Mouse (Mus musculus) bone marrow macrophage, adult 2 months (primary cell): ENCODE results near the gene Bmp2k. TPM values are rescaled to one million over a fixed set of nuclear protein-coding genes. Genes with fewer than 3 reads are reported as not detected.

ENCODE experiments used
- H3K27ac ChIP-seq: 2 replicates; pipeline ENCODE4 v1.5.1; 2012; ENCODE audit warnings: low read depth, low read length; ENCODE audit not compliant: insufficient read depth
- H3K4me1 ChIP-seq: 2 replicates; pipeline ENCODE4 v1.6.1; 2012; ENCODE audit warnings: low read length; ENCODE audit not compliant: control insufficient read depth, insufficient read depth
- H3K4me3 ChIP-seq: 2 replicates; pipeline ENCODE4 v1.5.1; 2012; ENCODE audit warnings: mild to moderate bottlenecking, low read length, moderate library complexity; ENCODE audit not compliant: insufficient read depth
- CTCF ChIP-seq: IDR thresholded peaks from 2 replicates; pipeline ENCODE4 v1.5.1; 2012; ENCODE audit warnings: low read depth, mild to moderate bottlenecking, low read length, moderate library complexity
- POLR2A ChIP-seq: IDR thresholded peaks from 2 replicates; pipeline ENCODE4 v1.6.1; 2012; ENCODE audit warnings: mild to moderate bottlenecking, low read depth, low read length, borderline replicate concordance
- polyA plus RNA-seq: library from polyadenylated mRNA; stranded (reverse); fragments of >200 nt; gene quantifications from 2 replicates; pipeline ENCODE4 v1.2.4, GENCODE M21; 2012; ENCODE audit not compliant: missing spikeins, insufficient read depth, insufficient read length

The Bmp2k gene
- polyA plus RNA-seq, 1 experiment: 41.5 TPM

DNA sequence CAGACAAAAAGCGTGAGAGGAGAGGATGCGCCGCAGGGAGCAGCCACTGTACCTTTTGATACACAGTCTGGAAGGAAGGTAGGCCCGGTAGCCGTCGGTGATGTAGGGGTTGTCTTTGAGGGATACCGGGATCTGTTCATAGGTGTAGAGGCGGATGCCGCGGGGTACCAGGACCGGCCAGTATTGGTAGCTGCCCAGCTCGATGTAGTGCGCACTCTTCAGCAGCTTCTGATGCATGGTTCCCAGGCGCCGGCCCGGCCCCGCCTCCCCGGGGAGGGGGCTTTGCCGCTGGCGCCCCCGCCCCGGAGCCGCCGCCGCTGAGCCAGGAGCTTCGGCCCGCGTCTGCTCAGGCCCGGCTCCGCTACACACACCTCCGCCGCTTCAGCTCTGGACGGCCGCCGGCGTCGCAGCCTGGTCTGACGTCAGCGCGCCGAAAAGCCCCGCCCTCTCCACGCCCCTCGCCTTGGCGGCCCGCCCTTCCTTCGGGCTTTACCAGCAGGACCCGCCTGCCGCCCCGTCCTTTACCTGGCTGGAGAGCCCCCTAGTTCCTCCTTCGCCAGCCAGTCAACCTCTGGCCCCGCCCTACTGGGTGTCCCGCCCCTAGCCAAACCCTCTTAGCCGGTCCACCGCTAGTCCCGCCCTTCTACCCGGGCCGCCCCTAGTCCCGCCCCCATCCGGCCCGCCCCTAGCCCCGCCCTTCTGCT is 113.9 kb downstream of the Bmp2k start, which contains the start of gene Paqr3:
TSS of gene Paqr3 (minus strand) at position 390 of the 704 bp plus-strand sequence.
- Histone ChIP-seq H3K4me3 (peak within 1 kb of the TSS; percentile 73), H3K27ac (no peak within 1 kb of the TSS), H3K4me1 (peaks cover 10% of the 10 kb centered on the region)
- no peak for TF ChIP-seq POLR2A
- no peak for TF ChIP-seq CTCF

DNA sequence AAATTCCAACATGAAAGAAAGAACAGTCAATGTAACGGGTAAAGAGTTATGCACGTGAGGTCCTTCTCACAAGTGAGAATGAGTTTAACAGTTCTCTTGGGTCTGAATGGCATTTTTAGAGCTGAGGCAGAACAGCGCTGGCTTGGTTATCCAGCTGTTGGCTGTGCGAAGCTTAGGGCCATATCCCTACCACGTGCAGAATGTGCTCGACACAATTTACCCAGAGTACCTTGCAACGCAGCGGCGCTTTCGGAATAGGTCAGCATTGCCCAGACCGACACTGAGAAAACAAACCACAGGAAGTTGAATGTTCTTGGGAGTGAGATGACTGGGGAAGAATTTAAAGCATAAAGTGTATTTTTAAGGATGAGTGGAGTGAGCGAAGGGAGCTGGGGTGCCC is 127.5 kb downstream of the Bmp2k start:
- Histone ChIP-seq H3K27ac (no peak overlapping the region), H3K4me3 (no peak overlapping the region), H3K4me1 (no peaks in the 10 kb centered on the region)
- TF ChIP-seq POLR2A: no peak
- no peak for TF ChIP-seq CTCF

DNA sequence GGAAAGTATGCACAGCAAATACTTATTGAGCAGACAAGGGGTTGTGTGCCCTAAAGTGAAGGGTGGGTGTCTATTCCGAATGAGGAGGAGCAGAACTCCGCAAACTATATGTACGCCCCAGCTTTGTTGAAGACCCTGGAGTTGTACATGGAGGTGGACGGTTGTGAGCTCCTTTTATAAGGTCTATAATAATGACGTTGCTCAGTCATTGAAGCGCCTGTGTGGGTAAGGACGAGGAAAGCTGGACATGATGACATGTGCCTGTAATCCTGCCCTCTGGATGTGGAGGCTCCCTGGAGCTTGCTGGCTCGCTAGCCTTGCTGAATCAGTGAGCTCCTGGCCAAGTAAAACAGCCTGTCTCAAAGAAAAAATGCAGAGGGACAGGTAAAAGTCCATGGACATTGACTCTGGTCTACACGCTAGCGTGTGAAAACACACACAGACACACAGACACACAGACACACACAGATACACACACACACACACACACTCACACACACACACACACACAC is 128.0 kb downstream of the Bmp2k start:
- Histone ChIP-seq H3K4me1 (no peaks in the 10 kb centered on the region), H3K27ac (no peak overlapping the region), H3K4me3 (no peak overlapping the region)
- TF ChIP-seq POLR2A (no peak), CTCF (no peak)

DNA sequence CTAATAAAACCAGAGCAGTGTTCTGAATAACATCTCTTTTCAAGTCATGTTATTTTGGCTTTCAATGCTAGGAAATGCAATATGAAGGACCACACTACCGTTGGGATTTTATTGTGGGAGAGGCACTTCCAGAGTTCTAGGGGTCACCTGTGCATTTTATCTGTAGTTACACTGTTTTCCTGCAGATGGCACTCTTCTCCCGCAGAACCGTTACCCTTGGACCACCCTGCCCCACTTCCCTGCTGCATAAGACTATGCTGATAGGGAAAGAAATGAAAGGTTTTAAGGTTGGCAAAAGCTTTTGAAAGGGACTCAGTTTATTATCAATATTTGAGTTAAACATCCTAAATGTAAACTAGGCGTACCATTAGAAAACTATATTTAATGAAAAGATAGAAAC is 128.5 kb downstream of the Bmp2k start:
- no peaks in the 10 kb centered on the region for H3K4me1 ChIP-seq
- H3K4me3 ChIP-seq: no peak overlapping the region
- TF ChIP-seq POLR2A: no peak
- peak; percentile 88 for TF ChIP-seq CTCF
- no peak overlapping the region for H3K27ac ChIP-seq

DNA sequence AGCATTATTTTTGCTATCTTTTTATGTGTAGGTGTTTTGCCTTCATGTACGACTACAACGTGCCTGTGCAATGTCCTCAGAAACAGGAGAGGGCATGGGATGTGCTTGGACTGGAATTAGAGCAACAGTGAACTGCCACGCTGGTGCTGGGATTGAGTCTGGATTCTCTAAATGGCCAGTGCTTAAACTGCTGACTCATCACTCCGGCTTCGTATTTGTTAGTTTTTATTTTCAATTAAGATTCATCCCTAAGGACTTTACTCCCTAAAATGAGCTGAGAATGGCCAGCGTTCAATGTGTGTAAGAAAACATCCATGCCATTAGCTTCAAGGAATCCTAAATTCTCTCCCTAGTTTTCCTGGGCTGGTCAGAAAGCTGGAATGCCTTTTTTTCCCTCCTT is 129.8 kb downstream of the Bmp2k start:
- no peaks in the 10 kb centered on the region for H3K4me1 ChIP-seq
- TF ChIP-seq CTCF: no peak
- no peak for TF ChIP-seq POLR2A
- H3K27ac ChIP-seq: no peak overlapping the region
- no peak overlapping the region for H3K4me3 ChIP-seq

DNA sequence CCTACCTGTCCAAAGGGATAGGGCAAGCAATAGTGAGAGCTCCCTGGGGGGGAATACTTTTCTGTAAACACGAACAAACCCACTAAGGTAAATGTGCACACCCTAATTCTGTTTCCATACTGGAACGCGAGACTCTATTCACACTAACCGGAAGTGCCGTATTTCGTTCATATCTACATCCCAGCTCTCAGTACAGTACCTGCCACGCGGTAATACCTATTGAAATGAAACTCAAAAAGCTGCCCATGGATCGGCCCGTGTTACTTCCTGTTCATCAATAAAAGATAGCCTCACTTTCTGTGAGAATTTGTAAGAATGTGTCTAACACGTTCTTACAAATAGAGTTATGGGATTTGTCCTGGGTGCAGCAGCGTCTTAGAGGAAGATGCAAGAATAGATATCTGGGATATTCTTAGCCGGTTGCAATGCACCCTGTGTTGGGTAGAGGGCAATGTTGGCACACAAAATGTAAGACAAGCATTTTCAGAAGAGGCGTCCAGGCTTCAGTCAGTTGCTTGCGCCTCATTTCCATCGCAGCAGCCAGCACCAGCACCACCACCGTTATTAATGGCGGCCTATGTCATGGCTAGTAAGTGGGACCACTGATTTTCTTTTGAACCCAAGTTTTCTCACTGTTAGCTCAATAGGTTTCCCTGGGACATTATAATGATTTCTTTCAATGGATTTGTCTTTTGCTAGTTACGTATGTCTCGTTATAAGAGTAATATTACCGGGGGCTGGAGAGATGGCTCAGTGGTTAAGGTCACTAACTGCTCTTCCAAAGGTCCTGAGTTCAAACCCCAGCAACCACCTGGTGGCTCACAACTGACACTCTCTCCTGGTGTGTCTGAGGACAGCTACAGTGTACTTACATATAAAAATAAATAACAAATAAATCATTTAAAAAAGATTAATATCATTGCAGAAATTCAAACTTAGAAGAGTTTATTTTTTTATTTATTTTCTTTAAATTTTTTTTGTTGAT is 131.0 kb downstream of the Bmp2k start:
- H3K4me1 ChIP-seq: no peaks in the 10 kb centered on the region
- no peak overlapping the region for H3K27ac ChIP-seq
- H3K4me3 ChIP-seq: no peak overlapping the region
- TF ChIP-seq CTCF (peak; percentile 50; the same call in 1 of the 2 replicates), POLR2A (no peak)

DNA sequence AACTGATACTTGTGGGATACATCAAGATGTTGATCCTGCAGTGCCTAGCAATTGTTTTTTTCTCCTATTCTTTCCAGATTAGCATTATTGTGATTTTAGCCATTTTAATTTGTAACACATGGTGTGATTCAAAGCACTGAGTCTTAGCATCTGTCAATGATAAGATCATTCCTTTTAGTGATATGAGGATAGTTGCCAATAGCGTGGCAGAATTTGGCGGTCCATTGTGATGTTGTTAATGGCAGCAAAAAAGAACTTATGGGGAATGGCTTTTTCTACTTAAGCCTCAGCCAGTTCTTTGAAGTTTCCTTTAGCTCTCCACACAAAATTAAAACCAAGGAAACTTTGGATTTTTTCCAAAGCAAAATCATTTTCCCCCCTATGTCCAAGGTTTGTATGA is 132.1 kb downstream of the Bmp2k start:
- Histone ChIP-seq H3K27ac (no peak overlapping the region), H3K4me3 (no peak overlapping the region), H3K4me1 (no peaks in the 10 kb centered on the region)
- TF ChIP-seq POLR2A (no peak), CTCF (no peak)

DNA sequence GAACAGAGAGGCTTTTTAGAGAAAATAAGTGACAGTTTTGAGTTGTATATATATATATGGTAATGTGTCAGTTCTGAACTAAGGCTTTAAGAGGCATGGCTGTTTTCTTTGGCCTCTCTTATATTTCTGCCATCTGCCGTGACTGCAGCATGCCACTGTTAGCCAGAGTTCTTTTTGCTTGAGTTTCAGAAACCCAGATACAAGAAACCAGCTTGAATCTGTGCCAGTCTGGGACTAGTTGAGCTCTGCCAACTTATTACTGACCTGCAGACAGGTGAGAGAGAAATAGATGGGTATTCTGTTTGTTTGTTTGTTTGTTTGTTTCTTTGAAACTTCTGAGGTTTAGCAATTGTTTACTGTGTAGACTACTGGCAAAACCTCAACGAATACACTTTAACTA is 137.8 kb downstream of the Bmp2k start:
- H3K4me3 ChIP-seq: no peak overlapping the region
- TF ChIP-seq POLR2A (no peak), CTCF (no peak)

More for the DNA sequence above, 137.8 kb downstream of the Bmp2k start:
- Histone ChIP-seq H3K4me1 (no peaks in the 10 kb centered on the region), H3K27ac (no peak overlapping the region)

Other genes starting within 250 kb of the Bmp2k start
- 78.3 and 85.7 TPM in 2 replicates for gene Anxa3, start 204.3 kb upstream of the Bmp2k start, polyA plus RNA-seq
- gene Paqr3, start 113.9 kb downstream of the Bmp2k start, polyA plus RNA-seq: 2.4 and 3.5 TPM in 2 replicates